Mouse (Mus musculus): ENCODE measurements around the gene Rara. TPM values are rescaled to one million over a fixed set of nuclear protein-coding genes. Genes with fewer than 3 reads are reported as not detected.
"Not testable (repeated sequence)": the region's sequence is repeated elsewhere in the genome, so short reads cannot be mapped to it uniquely, and the experiment has no call there.

The Rara gene
- polyA plus RNA-seq, 1 experiment from 2014 or later: 26.2 TPM

GRCm38 (mm10) chr11:98982773-98983133, 55.1 kb downstream of the Rara start, which contains the start of gene Gjd3:
TSS of gene Gjd3 (minus strand) at chr11:98983016.
- no peak for ATAC-seq (replicated peaks; ENCODE audit: insufficient number of reproducible peaks, insufficient read depth, low FRiP score, low read depth)
- peak within 1 kb of the TSS; percentile 48; the same call in 1 of the 2 replicates for H3K27ac ChIP-seq

DNA sequence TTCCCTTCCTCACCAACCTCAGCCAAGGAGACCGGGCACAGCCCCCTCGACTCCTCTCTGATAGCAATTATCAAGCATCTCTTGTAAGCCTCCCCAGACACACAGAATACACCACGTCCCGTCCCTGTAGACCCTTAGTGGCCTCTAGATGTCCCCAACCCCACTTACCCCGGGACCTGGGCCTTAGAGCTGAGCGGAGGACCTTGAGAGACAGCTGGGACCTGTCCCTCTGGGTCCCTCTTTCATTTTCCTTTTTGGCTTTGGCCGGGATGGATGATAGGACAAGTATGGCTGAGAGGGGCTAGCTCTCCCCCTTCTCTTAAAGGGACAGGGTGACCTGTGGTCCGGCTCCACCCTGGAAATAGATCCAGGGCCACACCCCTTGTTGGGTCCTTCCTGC, 55.9 kb downstream of the Rara start:
- ATAC-seq (replicated peaks; ENCODE audit: insufficient number of reproducible peaks, insufficient read depth, low FRiP score, low read depth): no peak
- H3K4me1 ChIP-seq (replicated peaks): peaks cover 39% of the 10 kb centered on the region
- H3K4me3 ChIP-seq: peak overlapping the region; percentile 66
- peak overlapping the region; percentile 18 for H3K9ac ChIP-seq
- H3K4me2 ChIP-seq: peak overlapping the region; percentile 100
- H3K36me3 ChIP-seq: 0 out of 2 replicates have a peak, but pooled peaks cover under 1% of the 10 kb centered on the region
- H3K27me3 ChIP-seq: peaks cover 13% of the 10 kb centered on the region
- WGBS: 34% methylated on average over 8 of the region's 8 CpGs
- no peaks in the 10 kb centered on the region for H3K9me3 ChIP-seq (replicated peaks)
- no peak overlapping the region for H3K27ac ChIP-seq

More at GRCm38 (mm10) chr11:98982773-98983133, 55.1 kb downstream of the Rara start, which contains the start of gene Gjd3:
- H3K36me3 ChIP-seq: no peaks in the 10 kb centered on the region
- peaks cover 39% of the 10 kb centered on the region for H3K4me1 ChIP-seq (replicated peaks)
- H3K9me3 ChIP-seq (replicated peaks): no peaks in the 10 kb centered on the region
- H3K4me3 ChIP-seq: peak within 1 kb of the TSS; percentile 66
- peak within 1 kb of the TSS; percentile 71 for H3K9ac ChIP-seq
- WGBS: 2% methylated on average over 28 of the region's 28 CpGs
- H3K27me3 ChIP-seq: peaks cover 13% of the 10 kb centered on the region
- H3K4me2 ChIP-seq: peak within 1 kb of the TSS; percentile 100

- Histone ChIP-seq H3K4me2 (peak overlapping the region; percentile 1; the same call in 1 of the 2 replicates), H3K9ac (no peak overlapping the region), H3K4me3 (no peak overlapping the region), H3K27ac (peak overlapping the region; percentile 60), H3K27me3 (peaks cover 8% of the 10 kb centered on the region), H3K4me1 (replicated peaks) (peaks cover 39% of the 10 kb centered on the region), H3K9me3 (replicated peaks) (no peaks in the 10 kb centered on the region), H3K36me3 (peaks cover 6% of the 10 kb centered on the region; the same call in 1 of the 2 replicates)
- peak; percentile 66 for ATAC-seq (replicated peaks; ENCODE audit: insufficient number of reproducible peaks, insufficient read depth, low FRiP score, low read depth)
- WGBS: 57% methylated on average over 7 of the region's 7 CpGs
Observed at GRCm38 (mm10) chr11:98985542-98985941, 57.9 kb downstream of the Rara start.

GRCm38 (mm10) chr11:98988260-98988659, 60.6 kb downstream of the Rara start:
- WGBS: 95% methylated on average over 6 of the region's 6 CpGs
- not testable (repeated sequence) for H3K4me3 ChIP-seq; H3K4me2 ChIP-seq; H3K9ac ChIP-seq; H3K9me3 ChIP-seq (replicated peaks); ATAC-seq (replicated peaks; ENCODE audit: insufficient number of reproducible peaks, insufficient read depth, low FRiP score, low read depth); H3K27ac ChIP-seq; H3K27me3 ChIP-seq
- Histone ChIP-seq H3K36me3 (peaks cover 30% of the 10 kb centered on the region), H3K4me1 (replicated peaks) (peaks cover 17% of the 10 kb centered on the region)

- peaks cover 56% of the 10 kb centered on the region for H3K36me3 ChIP-seq
- 77% methylated on average over 6 of the region's 6 CpGs for WGBS
- no peaks in the 10 kb centered on the region for H3K27me3 ChIP-seq
- H3K9ac ChIP-seq: no peak overlapping the region
- H3K4me3 ChIP-seq: no peak overlapping the region
- no peak overlapping the region for H3K4me2 ChIP-seq
- peaks cover 4% of the 10 kb centered on the region; the same call in 1 of the 2 replicates for H3K4me1 ChIP-seq (replicated peaks)
- no peaks in the 10 kb centered on the region for H3K9me3 ChIP-seq (replicated peaks)
- no peak for ATAC-seq (replicated peaks; ENCODE audit: insufficient number of reproducible peaks, insufficient read depth, low FRiP score, low read depth)
- H3K27ac ChIP-seq: no peak overlapping the region
Observed at GRCm38 (mm10) chr11:98990866-98991265, 63.2 kb downstream of the Rara start.

GRCm38 (mm10) chr11:98995987-98996386, 68.4 kb downstream of the Rara start:
- Histone ChIP-seq H3K9me3 (replicated peaks) (no peaks in the 10 kb centered on the region), H3K27ac (no peak overlapping the region), H3K4me3 (no peak overlapping the region), H3K36me3 (peaks cover 91% of the 10 kb centered on the region), H3K9ac (no peak overlapping the region), H3K4me1 (replicated peaks) (no peaks in the 10 kb centered on the region), H3K27me3 (no peaks in the 10 kb centered on the region), H3K4me2 (no peak overlapping the region)
- 86% methylated on average over 7 of the region's 7 CpGs for WGBS
- no peak for ATAC-seq (replicated peaks; ENCODE audit: insufficient number of reproducible peaks, insufficient read depth, low FRiP score, low read depth)

DNA sequence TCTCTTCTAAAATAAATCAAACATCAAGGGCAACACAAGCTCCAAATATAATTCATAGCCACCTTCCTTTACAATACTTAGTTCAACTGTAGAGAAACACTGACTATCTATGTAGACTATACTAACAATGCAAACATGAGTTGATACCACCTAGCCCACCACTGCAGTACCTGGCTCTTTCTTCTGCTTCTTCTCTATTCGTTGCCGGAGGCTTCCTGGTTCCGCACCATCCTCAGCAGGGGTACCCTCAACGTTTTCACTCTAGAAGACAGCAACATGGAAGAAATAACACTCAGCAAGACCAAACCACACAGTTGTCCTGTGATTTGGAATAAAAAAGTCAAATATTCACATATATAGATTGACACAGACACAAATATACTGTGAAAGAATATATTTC, 70.0 kb downstream of the Rara start:
- Histone ChIP-seq H3K9ac (no peak overlapping the region), H3K27ac (no peak overlapping the region), H3K4me3 (no peak overlapping the region), H3K4me2 (no peak overlapping the region), H3K4me1 (replicated peaks) (no peaks in the 10 kb centered on the region), H3K9me3 (replicated peaks) (no peaks in the 10 kb centered on the region), H3K36me3 (peaks cover 92% of the 10 kb centered on the region), H3K27me3 (no peaks in the 10 kb centered on the region)
- no peak for ATAC-seq (replicated peaks; ENCODE audit: insufficient number of reproducible peaks, insufficient read depth, low FRiP score, low read depth)
- WGBS: 96% methylated on average over 4 of the region's 4 CpGs

DNA sequence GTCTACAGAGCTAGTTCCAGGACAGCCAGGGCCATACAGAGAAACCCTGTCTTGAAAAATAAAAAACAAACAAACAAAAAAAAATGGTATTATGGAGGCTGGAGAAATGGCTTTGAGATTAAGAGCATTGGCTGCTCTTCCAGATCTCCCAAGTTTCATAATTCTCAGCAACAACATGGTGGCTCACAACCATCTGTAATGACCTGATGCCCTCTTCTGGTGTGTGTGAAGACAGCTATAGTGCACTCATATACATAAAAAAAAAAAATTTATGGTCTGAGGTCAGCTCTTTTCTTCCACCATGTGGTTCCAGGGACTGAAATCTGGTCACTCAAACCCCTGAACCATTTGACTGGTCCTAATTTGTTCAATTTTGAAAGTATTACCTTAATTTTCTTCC, 71.2 kb downstream of the Rara start:
- H3K4me1 ChIP-seq (replicated peaks): no peaks in the 10 kb centered on the region
- H3K27ac ChIP-seq: no peak overlapping the region
- H3K9me3 ChIP-seq (replicated peaks): no peaks in the 10 kb centered on the region
- H3K36me3 ChIP-seq: peaks cover 92% of the 10 kb centered on the region
- no peaks in the 10 kb centered on the region for H3K27me3 ChIP-seq
- no peak overlapping the region for H3K9ac ChIP-seq
- no peak for ATAC-seq (replicated peaks; ENCODE audit: insufficient number of reproducible peaks, insufficient read depth, low FRiP score, low read depth)
- no peak overlapping the region for H3K4me3 ChIP-seq
- H3K4me2 ChIP-seq: no peak overlapping the region

DNA sequence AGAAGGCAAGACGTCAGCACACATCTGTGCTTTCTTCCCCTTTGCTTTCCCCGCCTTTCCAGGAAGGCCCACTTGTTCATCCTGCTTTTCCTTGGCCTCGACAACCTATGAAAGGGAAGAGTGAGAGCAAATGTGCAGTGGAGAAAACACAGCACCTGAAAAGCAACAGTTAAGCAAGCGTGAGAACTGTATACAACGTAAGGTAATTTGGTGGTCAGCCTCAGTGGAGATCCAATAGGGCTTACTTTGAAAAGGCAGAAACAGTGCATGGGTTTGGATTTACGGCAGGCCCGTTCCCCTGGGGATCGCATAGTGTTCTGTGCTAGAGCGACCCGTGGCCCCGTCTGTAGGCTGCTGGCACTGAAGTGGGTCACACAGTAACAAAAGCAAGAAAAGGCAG, 71.6 kb downstream of the Rara start:
- Histone ChIP-seq H3K9me3 (replicated peaks) (no peaks in the 10 kb centered on the region), H3K4me1 (replicated peaks) (no peaks in the 10 kb centered on the region), H3K9ac (no peak overlapping the region), H3K4me2 (no peak overlapping the region), H3K27ac (no peak overlapping the region), H3K36me3 (peaks cover 92% of the 10 kb centered on the region), H3K4me3 (no peak overlapping the region), H3K27me3 (no peaks in the 10 kb centered on the region)
- no peak for ATAC-seq (replicated peaks; ENCODE audit: insufficient number of reproducible peaks, insufficient read depth, low FRiP score, low read depth)
- 92% methylated on average over 11 of the region's 11 CpGs for WGBS

GRCm38 (mm10) chr11:99006788-99007187, 79.2 kb downstream of the Rara start:
- no peak overlapping the region for H3K27ac ChIP-seq
- H3K36me3 ChIP-seq: peaks cover 92% of the 10 kb centered on the region
- ATAC-seq (replicated peaks; ENCODE audit: insufficient number of reproducible peaks, insufficient read depth, low FRiP score, low read depth): no peak
- no peak overlapping the region for H3K4me3 ChIP-seq
- H3K4me1 ChIP-seq (replicated peaks): no peaks in the 10 kb centered on the region
- WGBS: 92% methylated on average over 9 of the region's 9 CpGs
- H3K4me2 ChIP-seq: no peak overlapping the region
- no peak overlapping the region for H3K9ac ChIP-seq
- H3K9me3 ChIP-seq (replicated peaks): no peaks in the 10 kb centered on the region
- H3K27me3 ChIP-seq: no peaks in the 10 kb centered on the region

GRCm38 (mm10) chr11:99010124-99010523, 82.5 kb downstream of the Rara start:
- ATAC-seq (replicated peaks; ENCODE audit: insufficient number of reproducible peaks, insufficient read depth, low FRiP score, low read depth): no peak

GRCm38 (mm10) chr11:99010706-99011105, 83.1 kb downstream of the Rara start:
- peaks cover 94% of the 10 kb centered on the region for H3K36me3 ChIP-seq
- H3K9me3 ChIP-seq (replicated peaks): no peaks in the 10 kb centered on the region
- H3K4me2 ChIP-seq: no peak overlapping the region
- H3K27me3 ChIP-seq: no peaks in the 10 kb centered on the region
- WGBS: 94% methylated on average over 5 of the region's 5 CpGs
- no peak overlapping the region for H3K9ac ChIP-seq
- H3K4me1 ChIP-seq (replicated peaks): no peaks in the 10 kb centered on the region
- no peak for ATAC-seq (replicated peaks; ENCODE audit: insufficient number of reproducible peaks, insufficient read depth, low FRiP score, low read depth)
- H3K4me3 ChIP-seq: no peak overlapping the region
- H3K27ac ChIP-seq: no peak overlapping the region

More at GRCm38 (mm10) chr11:99010124-99010523, 82.5 kb downstream of the Rara start:
- Histone ChIP-seq H3K36me3 (peaks cover 94% of the 10 kb centered on the region), H3K4me1 (replicated peaks) (no peaks in the 10 kb centered on the region), H3K27me3 (no peaks in the 10 kb centered on the region), H3K4me3 (no peak overlapping the region), H3K9ac (no peak overlapping the region), H3K27ac (no peak overlapping the region), H3K4me2 (no peak overlapping the region), H3K9me3 (replicated peaks) (no peaks in the 10 kb centered on the region)
- 64% methylated on average over 4 of the region's 4 CpGs for WGBS
